Mouse (Mus musculus) naive thymus-derived CD4-positive, alpha-beta T cell, adult 2 months (primary cell): Measurements from ENCODE around the gene Armcx3.
"Not testable (repeated sequence)": the region's sequence is repeated elsewhere in the genome, so short reads cannot be mapped to it uniquely, and the experiment has no call there.

Experiments used
- DNase-seq: peaks from one replicate; pipeline ENCODE4 v3.0.0-alpha.2; 2011; ENCODE audit warnings: low read depth

Armcx3 gene

GRCm38 (mm10) chrX:134756434-134757292 is at the start of gene Armcx3:
Gene Armcx3 (plus strand): TSS chrX:134756595.
- peak; percentile 72 for DNase-seq

GRCm38 (mm10) chrX:134716863-134717262 is 39.5 kb upstream of the Armcx3 start:
- no peak for DNase-seq

DNA sequence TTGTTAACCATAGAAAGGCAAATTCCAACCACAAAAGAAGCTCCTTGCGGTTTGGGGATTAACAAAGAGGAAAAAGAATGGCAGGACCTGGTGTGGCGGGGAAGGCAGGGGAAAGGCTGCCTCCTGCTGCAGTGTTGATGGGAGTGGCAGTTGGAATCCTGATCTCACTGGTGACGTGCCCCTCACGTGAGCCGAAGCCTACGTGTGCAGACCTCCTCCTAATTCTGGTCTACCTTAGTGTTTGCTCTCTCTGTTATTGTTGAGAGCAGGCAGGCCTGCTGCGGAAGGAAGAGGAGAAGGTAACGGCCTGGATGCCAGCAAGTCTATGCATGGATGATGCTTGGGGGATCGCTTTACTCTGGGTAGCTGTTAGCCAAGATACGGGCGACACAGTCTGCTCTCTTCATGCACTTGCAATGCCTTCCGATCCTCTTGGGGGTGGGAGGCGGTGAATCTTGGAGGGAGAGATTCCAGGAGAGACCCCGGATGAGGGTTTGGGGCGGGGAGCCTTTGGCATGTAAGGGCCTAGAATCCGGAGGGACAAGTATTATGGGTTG is 38.6 kb upstream of the Armcx3 start, which contains the start of gene Armcx1:
Gene Armcx1 (plus strand): TSS at position 212 of the 557 bp plus-strand sequence.
- peak; percentile 47 for DNase-seq

GRCm38 (mm10) chrX:134718524-134718923 is 37.9 kb upstream of the Armcx3 start:
- DNase-seq = peak; percentile 9

DNA sequence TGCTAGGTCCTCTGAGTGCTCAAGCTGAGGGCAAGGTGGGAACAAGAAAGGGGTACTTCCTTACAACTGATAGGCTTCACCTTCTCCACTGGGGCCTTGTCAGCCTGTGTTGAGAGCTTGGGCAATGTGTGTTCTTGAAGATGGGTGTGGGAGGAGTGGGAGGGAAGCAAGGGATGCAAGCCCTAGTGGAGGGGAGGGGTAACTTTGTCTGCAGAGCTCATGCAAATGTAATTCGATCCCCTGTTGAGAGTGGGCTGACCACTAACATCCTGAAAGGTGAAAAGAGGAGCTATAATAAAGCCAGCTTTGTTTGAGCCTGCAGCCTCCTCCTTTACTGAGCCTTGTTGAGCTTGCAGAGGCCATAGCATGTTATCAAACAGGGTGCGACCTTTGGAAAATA is 32.6 kb upstream of the Armcx3 start:
- DNase-seq = not testable (repeated sequence)

GRCm38 (mm10) chrX:134729778-134730177 is 26.6 kb upstream of the Armcx3 start:
- DNase-seq = peak; percentile 62

DNA sequence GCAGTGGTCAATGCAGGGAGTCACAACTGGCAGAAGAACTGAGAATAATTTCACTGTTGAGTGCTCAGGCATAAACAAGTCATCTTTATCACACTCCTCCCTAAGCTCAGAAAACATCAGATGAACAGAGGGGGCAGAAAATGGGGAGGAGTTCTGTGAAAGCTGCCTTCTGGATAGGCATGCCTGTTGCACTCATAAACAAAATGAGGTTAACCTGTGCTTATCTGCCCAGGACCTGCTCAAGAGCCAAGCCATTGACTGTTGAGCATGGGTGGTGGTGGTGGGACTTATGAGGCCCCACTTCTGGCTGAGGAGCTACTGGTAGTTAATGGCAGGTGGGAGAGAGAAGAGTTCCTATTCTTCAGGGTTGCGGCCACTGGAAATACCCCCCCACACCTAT is 18.6 kb upstream of the Armcx3 start:
- DNase-seq = no peak

DNA sequence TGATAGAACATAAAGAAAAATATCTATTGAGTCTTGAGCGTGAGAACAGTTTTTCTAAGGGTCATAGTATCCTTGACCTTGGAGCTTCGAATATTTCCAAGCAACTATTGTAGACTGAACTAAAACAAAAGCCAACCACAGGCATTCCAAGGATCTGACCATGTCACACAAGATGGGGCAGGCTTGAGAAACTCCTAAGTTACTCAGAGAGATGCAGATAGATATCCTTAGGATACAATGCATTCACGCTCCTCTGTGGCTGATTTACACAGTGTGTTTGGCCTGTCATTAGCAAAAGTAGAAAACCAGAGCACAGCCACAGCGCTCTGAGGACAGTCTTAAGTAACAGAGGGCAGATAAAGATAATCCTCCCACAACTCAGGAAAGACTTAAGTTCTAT is 17.2 kb upstream of the Armcx3 start:
- no peak for DNase-seq

GRCm38 (mm10) chrX:134741862-134742261 is 14.5 kb upstream of the Armcx3 start:
- peak; percentile 30 for DNase-seq

DNA sequence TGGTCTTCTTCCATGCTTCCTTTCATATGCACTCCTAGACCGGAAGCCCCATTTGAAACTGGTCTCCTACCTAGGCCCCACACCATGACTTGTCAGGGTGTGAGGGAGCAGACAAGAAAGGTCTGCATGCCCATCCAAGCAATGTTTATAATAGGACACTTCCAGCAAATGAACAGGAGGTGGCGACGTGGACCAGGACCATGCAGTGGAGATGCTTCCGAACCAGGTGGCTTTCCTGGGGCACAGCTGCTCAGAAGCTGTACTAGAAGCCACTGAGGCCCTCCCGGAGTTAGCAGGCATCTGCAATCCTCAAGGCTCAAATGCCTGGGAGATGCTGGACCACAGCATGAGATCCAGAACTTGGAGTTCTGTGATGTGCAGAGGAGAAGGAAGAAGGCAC is 9.9 kb upstream of the Armcx3 start:
- peak; percentile 61 for DNase-seq

DNA sequence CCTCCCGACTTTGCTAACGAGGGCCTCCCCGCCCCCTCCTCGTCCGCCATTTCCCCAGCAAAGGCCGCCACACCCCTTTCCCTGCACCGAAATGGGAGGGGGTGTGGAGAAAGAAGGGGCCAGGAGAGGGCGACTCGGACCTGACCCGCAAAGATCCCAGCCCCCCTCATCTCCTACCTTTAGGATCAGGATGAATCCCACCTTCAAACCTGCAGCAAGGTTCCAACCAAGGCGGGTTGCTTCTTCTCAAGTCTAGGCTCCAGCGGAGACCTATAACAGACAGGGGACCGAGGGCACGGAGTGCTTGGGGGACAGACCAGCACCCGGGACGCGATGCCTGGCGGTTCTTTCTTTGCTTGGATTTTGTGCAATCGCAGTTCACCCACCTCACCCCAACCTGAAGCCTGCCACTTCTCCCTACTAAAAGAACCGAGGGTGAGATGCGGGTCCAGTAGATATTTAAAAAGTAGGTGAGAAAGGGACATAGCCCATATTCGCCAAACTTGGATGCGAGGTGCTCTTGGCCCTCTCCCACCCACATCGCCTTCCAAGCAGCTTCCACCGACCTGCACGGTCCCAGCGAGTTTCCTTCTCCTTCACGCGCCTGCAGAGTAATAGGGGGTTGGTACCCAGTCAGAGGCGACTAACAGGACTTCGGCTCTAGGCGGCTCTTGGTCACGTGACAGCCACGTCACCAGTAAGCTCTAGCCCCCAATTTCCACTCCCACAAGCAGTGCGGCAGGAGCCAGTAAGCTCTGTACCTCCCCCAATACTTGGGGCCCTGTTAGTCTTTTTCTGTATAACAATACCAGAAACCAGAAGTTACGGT is 5.4 kb upstream of the Armcx3 start, which contains the start of gene Armcx6:
Gene Armcx6 (minus strand): TSS at position 654 of the 829 bp plus-strand sequence.
- peak; percentile 81 for DNase-seq

- no peak for DNase-seq
These were observed 4.5 kb upstream of the Armcx3 start for GRCm38 (mm10) chrX:134751910-134752309.

DNA sequence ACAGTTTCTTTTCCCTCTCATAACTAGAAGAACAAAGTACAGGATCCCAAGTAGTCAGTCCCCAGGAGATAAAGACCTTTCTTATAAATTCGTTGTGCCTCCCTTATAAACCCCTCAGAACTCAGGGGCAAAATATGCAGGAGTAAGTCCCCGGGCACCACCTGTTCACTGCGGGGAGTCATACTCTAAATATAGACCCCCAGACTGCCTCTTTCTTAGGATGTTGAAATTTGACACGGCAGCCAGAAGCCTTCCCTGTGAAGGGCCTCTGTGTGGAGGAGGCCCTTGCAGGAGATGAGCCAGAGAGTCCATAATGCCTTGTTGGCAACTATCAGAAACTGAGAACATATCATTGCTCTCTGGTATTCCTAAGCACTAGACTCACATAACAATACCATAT is 3.8 kb upstream of the Armcx3 start:
- no peak for DNase-seq

DNA sequence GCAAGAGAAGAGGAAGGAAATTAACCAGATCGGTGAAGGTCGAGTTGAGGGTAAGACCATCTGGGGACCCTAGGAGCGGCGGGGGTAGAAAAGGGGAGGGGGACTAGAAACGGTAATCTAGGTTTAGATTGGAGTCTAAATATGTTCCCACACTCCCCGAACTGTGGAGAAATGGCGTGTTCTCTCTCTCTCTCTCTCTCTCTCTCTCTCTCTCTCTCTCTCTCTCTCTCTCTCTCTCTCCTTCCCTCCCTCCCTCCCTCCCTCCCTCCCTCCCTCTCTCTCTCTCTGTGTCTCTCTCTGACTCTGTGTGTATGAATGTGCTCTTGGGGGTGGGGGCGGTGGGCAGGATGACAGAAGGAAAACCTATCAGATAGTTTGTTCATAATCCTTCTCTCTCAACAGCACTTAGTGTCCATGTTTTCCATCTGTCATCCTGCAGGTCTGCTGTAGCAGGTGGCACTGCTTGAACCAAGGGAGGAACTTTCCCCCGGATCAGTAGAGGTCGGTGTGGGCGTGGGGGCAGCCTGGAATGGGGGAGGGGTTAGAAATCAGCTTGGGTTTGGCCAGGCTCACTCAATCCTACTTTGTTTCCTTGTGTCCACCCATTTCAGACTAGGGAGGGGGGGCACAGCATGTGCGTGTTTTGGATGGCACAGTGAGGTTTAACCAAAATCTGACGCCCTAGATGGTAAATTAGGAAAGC is 1.0 kb downstream of the Armcx3 start:
- peak; percentile 4 for DNase-seq

- not testable (repeated sequence) for DNase-seq
These were observed 7.2 kb downstream of the Armcx3 start for GRCm38 (mm10) chrX:134763428-134764198.

DNA sequence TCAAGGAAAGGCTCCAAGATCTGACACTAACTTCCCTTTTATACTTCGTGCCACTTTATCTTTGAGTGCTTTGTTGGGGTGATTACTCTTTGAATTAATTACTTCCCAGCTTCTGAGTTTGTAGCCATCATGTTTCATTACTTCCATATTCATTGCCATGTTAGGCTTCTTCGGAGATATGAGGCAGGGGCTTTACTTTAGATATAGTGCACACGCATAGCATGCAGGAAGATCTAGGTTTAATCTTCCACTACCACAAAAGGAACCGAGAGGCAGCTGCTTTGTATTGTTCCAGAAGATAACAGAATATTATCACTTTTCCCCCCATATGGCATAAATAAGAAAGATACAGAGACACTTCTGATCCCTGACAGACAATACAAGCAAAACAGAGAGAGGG is 31.3 kb downstream of the Armcx3 start:
- no peak for DNase-seq

DNA sequence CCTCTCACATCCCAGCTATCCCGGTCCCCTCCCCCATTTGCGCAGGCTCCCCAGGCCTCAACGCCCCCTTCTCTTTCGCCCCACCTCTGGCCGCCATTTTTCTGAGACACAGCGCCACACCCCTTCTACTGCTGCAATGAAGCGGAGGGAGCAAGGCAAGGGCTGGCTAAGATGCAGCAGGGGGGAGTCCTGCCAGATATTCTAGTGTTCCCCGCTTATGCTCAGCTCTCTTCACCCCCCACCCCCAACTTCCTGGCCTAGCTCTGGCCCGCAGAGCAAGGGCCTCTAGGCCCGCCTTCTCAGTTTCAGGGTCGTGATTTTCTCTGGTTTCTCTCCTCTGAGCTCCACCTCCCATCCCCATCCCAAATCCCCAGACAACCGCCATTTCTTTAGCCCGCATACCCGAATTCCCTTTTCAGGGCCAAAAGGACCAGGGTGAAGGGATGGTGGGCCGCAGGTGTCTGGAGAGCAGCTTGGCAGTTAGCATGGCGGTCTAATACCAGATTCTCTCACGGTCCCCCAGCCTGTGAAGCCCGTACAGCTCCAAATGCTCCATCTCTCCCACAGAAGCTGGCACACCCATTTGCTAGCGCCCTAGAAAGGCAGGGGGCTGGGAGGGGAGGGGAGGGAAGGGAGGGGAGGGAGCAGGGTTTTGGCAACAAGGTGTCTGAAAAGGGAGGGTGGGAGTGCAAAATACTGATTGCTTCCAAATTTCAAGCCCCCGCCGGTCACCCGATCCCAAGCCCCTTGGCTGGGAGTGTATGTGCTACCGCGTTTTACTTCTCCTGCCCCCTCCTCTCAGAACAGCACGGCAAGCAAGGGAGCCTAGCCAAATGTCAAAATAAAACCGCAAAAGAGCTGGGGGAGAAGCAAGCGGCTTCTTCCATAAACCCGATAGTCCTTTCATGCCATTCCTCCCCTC is 51.7 kb downstream of the Armcx3 start:
- peak; percentile 25 for DNase-seq

DNA sequence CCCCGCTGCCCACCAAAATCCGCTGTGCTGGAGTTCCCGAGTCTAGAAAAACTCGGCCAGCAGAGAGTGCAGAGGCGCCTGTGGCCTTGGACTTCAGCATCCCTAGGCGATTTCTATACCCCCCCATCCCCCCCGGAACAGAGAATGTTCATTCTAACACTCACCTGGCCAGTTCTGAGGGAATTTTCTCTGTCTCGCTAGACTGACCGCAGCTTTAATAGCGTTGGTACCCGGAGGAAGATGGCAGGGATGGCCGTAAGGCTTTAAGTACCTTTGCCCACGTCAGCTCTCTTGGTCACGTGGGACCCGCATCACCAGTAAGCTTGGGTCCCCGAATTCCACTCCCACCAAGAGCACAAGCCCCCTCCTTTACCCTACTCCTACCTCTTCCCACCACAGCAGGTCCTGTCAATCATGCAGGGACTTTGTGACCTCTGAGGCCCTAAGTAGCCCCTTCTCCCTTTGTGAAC is 52.4 kb downstream of the Armcx3 start, which contains the start of gene Armcx2:
Gene Armcx2 (minus strand): TSS at position 467 of the 470 bp plus-strand sequence.
- peak; percentile 64 for DNase-seq
